Mouse (Mus musculus) left cerebral cortex, postnatal 14 days (tissue): ENCODE measurements at regions not wholly inside any gene's neighbourhood (a gene's known extent, or its start where the extent isn't known, plus 50 kb on each side); places are given as distances from the start of the nearest gene placed in this dataset.
A peak's percentile ranks its signal among the peaks of the same experiment; 100 is the strongest.

Source experiments
- DNase-seq, 2 experiments: peaks; one replicate each; pipeline ENCODE4 v3.0.0; 2021 to 2022; ENCODE audit warnings: low spot score in 2 of 2, mixed read lengths in 1 of 2
- intact Hi-C: fragments of 180-260 bp; cut with DNase I; formaldehyde crosslinking; loops from one replicate; pipeline ENCODE4 v1.15.1; 2025
- microRNA-seq, 2 experiments: library from miRNA; unstranded; fragments of <30 nt; microRNA quantifications; one replicate each; pipeline ENCODE4 v1.2.0; 2022

DNA sequence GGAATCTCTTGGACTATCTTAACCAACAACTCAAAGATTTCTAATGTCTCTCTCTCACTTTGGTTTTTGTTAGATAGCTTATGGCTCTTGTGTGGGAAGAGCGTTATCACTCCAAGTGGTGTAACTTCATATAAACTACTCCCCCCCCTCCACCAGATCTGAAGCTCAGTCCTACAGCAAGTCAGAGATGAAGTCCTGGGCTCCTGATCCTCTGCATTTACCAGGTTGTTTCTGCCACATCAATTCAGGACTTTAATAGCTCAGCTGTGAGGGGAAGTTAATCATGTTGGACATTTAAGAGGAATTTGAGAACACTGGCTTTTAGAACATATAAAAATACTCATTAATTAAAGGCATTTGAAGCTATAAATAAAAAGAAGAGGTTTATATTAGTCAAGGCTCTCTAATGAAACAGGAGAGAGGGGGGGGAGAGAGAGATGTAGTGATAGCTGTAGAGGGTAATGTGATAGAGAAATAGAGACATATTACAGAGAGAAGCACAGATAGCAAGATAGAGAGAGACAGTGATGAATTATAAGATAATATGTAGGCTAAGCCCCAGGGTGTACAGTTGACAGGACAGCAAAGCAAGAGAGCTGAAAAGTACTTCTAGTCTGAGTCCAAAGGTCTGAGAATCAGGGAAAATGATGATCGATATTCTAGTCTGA, 166.7 kb downstream of the Calcrl start:
- no peak for DNase-seq
- intact Hi-C loops: no loop called here

DNA sequence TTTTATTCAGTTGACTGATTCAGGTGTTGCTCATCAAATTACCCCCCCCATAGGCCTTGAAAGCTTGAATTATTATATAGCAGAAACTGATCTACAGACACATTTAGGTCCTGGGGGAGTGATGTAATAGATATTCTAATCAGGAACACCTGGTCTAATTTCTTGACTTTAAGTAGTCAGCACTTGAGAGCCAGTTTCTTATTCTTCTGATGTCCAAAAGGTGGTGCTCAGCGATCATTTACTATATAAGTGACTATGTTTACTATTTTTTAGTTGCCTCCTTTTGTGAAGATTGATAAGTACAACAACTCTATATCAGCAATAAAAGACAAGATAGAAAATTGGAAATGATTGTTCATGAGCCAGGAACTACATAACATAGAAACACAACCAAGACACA, 166.0 kb downstream of the Calcrl start:
- DNase-seq: no peak

DNA sequence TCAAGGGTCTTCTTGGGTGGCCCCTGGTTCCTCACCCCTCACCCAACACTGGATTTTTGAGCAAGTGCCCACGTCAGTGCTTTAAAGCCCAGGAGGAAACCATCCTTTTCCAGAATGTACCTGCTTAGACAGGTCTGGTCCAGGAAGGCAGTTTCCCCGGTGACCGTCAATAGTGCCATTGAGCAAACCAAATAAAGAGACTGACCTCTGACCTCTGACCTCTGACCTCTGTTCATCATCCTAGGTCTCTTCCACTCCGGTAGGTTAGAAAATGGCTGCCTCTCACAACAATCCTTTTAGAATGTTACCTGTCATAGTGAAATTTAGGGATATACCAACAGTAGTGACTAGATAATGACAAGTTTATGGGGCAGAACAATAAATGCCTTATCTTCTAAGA, 164.5 kb downstream of the Calcrl start:
- DNase-seq: peak in 1 of 2 experiments; percentile 6

More for the DNA sequence above, 166.0 kb downstream of the Calcrl start:
- intact Hi-C loops: no loop called here

DNA sequence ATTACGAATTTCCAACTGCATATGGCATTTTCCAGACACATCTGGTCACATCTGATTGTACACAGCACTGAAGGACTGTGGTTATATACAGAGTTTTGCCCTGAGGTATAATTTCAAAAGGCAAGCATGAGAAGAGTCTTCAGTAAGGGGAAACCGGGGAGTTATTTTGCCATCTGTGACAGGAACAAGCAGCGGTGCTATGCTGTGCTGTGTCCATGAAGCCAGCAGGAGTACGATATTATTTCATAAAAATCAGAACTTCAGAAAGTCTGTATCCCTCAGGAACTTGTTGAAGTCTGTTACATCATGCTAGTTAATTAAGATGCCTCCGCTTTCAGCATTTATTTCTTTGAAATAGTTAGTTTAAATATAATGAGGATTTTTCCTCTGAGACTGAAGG, 163.7 kb downstream of the Calcrl start:
- intact Hi-C loops: loop anchor here (10.0 kb wide), 1 partner anchor 153 kb away; no protein-coding TSS in a partner anchor
- DNase-seq: no peak

More for the DNA sequence above, 164.5 kb downstream of the Calcrl start:
- intact Hi-C loops: loop anchor here (10.0 kb wide), 1 partner anchor 154 kb away; no protein-coding TSS in a partner anchor

DNA sequence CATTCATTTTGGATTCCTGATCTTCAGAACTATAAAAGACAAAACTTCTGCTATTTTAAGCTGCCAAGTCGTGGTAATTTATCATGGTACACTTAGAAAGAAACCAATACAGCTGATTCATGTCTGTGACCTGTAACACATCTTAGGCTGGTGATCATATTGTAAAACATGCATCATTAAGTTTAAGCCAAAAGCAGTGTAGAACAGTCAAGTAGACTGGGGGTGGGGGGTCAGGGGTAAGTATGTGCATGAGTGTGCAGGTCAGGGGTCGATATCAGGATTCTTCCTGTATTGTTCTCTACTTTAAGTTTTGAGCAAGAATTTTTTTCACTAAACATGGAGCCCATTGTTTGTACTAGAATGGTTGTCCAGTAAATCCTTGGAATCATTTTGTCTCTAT, 160.7 kb downstream of the Calcrl start:
- DNase-seq: no peak

DNA sequence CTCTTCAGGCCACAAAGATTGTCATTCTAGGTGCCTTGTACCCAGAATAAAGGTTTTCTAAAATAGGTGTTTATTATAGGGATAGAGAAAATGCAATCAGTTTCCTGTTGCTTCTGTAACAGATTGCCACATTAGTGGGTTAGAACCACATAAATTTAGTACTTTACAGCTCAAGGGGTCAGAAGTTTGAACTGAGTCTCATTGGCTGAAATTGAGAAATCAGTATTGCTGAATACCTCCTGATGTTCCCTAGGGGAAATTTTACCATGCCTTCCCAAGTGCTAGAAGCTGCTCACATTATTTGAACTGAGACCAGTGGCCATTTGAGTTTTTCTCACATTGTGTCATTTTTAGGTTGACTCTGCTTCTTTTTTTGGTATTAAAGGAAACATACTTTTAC, 160.2 kb downstream of the Calcrl start:
- intact Hi-C loops: loop anchor here (10.0 kb wide), 1 partner anchor 150 kb away; no protein-coding TSS in a partner anchor
- no peak for DNase-seq

More for the DNA sequence above, 160.7 kb downstream of the Calcrl start:
- intact Hi-C loops: loop anchor here (10.0 kb wide), 1 partner anchor 150 kb away; no protein-coding TSS in a partner anchor

DNA sequence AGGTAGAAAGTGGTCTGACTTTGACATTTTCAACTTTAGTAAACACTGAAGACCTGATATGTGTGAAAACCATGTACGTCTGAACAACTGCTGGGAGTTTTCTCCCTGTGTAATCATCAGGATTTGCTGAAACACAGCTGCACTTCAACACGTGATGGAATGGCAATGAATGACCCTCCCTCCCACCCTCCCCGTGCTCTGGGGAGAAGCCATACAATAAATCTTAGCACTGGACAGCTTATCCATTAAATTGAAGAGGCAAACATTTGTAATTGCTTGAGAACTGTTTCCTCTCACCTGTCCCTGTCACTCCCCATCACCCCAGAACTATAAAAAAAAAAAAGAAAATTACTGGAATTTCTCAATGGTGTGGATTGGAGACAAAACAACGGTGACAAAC, 159.1 kb downstream of the Calcrl start:
- intact Hi-C loops: loop anchor here (10.0 kb wide), 1 partner anchor 149 kb away; no protein-coding TSS in a partner anchor
- no peak for DNase-seq

DNA sequence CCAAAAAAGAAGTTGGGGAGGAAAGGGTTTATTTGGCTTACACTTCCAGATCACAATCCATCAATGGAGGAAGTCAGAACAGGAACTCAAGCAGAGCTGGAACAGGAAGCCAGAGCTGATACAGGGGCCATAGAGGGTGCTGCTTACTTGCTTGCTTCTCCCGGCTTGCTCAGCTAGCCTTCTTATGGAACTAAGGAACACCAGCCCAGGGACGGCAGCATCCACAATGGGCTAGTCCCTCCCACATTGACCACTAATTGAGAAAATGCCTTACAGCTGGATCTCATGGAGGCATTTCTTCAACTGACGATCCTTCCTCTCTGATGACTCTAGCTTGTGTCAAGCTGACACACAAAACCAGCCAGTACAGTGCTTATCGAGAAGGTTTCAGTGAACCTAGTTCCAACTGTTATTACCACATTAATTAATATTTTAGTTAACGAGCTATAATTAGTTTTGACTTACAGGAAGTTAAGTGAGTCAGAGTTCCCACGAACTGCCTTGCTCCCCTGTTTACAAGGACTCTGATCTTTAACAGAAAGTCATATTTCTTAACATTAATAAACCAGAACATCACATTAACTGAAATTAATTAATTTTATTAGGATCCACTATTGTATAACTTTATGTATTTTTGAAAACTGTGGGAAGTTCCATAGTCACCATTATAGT, 158.2 kb downstream of the Calcrl start:
- intact Hi-C loops: loop anchor here (10.0 kb wide), 1 partner anchor 148 kb away; no protein-coding TSS in a partner anchor
- DNase-seq: no peak

DNA sequence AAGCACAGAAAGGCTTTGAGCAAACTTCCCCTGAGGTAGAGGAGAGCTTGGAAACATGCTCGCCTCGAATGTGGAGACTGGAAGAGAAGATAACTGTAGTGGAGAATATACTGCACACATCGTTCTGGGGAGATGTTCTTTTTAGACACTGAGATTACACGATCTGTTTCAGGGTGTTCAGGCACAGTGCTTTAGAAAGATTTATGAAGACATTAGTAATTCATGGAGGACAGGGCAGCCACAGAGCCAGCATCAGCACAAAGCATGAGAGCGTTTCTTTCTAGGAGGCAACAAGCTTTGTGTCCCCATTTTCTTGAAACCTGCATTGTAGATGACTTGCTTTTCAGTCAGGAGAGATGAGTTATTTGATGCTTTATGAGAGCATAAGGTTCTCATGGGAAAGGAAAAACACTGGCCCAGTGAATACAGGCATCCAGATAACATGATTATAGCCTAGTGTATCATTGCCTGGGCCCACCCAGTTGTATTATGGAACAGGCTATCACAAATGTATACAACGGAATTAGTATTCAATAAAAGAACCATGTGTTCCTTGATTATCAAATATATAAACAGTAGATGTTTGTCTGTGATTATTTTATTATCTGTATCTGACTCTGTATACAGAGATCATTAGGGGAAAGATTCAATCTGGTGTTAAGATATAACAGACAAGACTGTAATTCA, 151.0 kb downstream of the Calcrl start:
- intact Hi-C loops: no loop called here

DNA sequence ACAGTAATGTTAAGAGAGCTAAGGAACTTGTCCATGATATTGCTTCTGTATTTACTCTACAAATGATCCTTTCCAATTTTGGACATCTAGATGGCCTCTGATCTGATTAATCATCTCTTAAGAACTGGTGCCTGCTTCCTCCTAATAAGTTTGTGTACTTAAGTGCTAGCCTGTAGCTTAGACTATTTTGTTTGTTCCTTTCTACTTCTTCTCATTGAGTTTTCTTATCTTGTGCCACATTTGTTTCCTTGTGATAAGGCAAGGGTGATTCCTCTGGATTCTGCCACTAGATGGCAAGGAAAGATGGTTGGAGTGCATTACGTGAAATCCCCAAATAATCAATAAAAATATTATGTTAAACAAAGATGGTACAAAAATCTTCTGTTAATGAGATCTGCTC, 148.0 kb downstream of the Calcrl start:
- no peak for DNase-seq
- intact Hi-C loops: no loop called here

More for the DNA sequence above, 151.0 kb downstream of the Calcrl start:
- DNase-seq: no peak

Small RNAs in the stretch of these regions (microRNA-seq; reads per million reads assigned to microRNA genes)
- 0 reads per million in 2 experiments for gene Gm25972
